Mouse (Mus musculus) olfactory bulb, adult 2 months (tissue): ENCODE data around the gene Sgpp1.

Experiments
- CTCF ChIP-seq: fragments of 200-500 bp; IDR thresholded peaks from 2 replicates; pipeline ENCODE4 v1.5.1; 2012; ENCODE audit warnings: low read depth, mild to moderate bottlenecking, low read length, moderate library complexity; ENCODE audit not compliant: insufficient read depth
- POLR2A ChIP-seq: fragments of 200-500 bp; IDR thresholded peaks from 2 replicates; pipeline ENCODE4 v1.6.1; 2012; ENCODE audit warnings: mild to moderate bottlenecking, low read depth, low read length, moderate library complexity; ENCODE audit not compliant: insufficient read depth

GRCm38 (mm10) chr12:75766885-75767317, 31.4 kb upstream of the Sgpp1 start:
- TF ChIP-seq POLR2A (no peak), CTCF (no peak)
